Mouse (Mus musculus) small intestine, adult 2 months (tissue): Measurements from ENCODE around the gene Tesk1.

ENCODE experiments used
- CTCF ChIP-seq: fragments of 200-500 bp; IDR thresholded peaks from 2 replicates; pipeline ENCODE4 v1.5.1; 2012; ENCODE audit warnings: low read depth, mild to moderate bottlenecking, control low read depth, inconsistent platforms, low read length, moderate library complexity, mixed read lengths; ENCODE audit not compliant: insufficient replicate concordance, insufficient read length; ENCODE audit errors: extremely low read depth
- POLR2A ChIP-seq: fragments of 200-500 bp; IDR thresholded peaks from 2 replicates; pipeline ENCODE4 v1.6.1; 2012; ENCODE audit warnings: low read depth, mild to moderate bottlenecking, control low read depth, inconsistent platforms, low read length, moderate library complexity

DNA sequence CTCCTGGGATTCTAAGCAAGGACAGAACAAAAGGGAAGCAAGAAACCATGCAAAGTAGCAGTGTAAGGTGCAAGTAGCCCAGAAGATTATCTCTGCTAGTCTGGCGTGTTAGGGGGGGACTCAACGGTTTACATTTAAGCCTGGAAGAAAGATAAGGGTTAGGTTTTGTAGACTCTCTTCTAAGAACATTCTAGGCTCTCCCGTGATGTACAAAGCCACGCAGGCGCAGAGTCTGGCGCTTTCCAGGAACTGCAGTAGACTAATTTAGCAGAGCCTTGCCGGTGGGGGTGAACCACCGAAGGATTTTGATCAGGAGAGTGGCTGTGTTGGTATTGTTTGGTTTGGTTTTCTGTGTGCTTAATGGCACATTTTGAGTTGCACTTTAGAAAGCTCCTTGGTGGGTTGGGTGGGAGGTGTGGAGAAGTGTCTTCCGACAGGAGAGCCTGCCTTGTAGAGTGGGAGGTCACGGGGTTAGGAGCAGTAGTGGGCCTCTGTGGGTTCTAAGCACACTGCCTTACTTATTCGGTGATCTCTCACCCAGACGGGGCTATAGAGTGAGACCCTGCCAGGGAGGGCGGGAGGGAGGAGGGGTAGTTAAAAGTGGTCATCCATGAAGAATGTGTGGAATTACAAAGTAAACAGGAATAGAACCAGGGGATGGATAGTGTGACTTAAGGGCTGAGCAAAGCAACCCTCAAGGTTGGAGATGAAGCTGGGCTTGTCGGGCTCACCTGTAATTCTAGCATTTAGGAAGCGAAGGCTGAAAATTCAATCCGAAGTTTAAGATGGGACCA, 24.3 kb upstream of the Tesk1 start:
- no peak for TF ChIP-seq POLR2A
- TF ChIP-seq CTCF = no peak
